28 mouse cellular contexts compared by ENCODE assay signal in genomic region chr4:40136519-40136918, GRCm38 (mm10). TPM values are rescaled to one million over a fixed set of nuclear protein-coding genes. Genes with fewer than 3 reads are reported as not detected.
DNase-seq lines count a peak whose midpoint lies in the region; ATAC-seq and TF ChIP-seq lines count a peak whose summit lies in the region.
"Had no signal": no experiment of that assay in that cellular context is flagged by ENCODE, and none has a peak within 500 bp of the region (broad histone marks: within the 10 kb centered on the region; RNA-seq: fewer than 3 reads in every experiment).

No protein-coding gene starts in this region.

- H3K4me1 ChIP-seq in hindbrain, postnatal 0 days (ENCODE audit: insufficient read depth, low read length): no peaks in the 10 kb centered on the region
- H3K4me1 ChIP-seq in hindbrain, embryonic 13.5 days (replicated peaks): no peaks in the 10 kb centered on the region
- H3K4me1 ChIP-seq: embryonic facial prominence, embryonic 13.5 days; forebrain, embryonic 10.5 days; heart, embryonic 10.5 days; limb, embryonic 10.5 days; limb, embryonic 15.5 days; lung, embryonic 15.5 days; midbrain, embryonic 13.5 days; stomach, embryonic 15.5 days had no signal

- ATAC-seq in hindbrain, postnatal 0 days: no peak
- no peak for ATAC-seq in hindbrain, embryonic 13.5 days (ENCODE audit: low FRiP score)
- ATAC-seq in granulocyte monocyte progenitor cell, adult 5-6 weeks (replicated peaks; ENCODE audit: poor library complexity, severe bottlenecking): peak; percentile 68
- ATAC-seq: forebrain, embryonic 16.5 days; intestine, embryonic 16.5 days; midbrain, embryonic 13.5 days had no signal

- H3K27ac ChIP-seq in hindbrain, postnatal 0 days: no peak overlapping the region
- H3K27ac ChIP-seq in hindbrain, embryonic 13.5 days: no peak overlapping the region
- H3K27ac ChIP-seq: embryonic facial prominence, embryonic 13.5 days; forebrain, embryonic 10.5 days; gastrocnemius, adult 2 months; heart, embryonic 10.5 days; kidney, postnatal 0 days; limb, embryonic 10.5 days; limb, embryonic 15.5 days; liver, embryonic 15.5 days; lung, embryonic 15.5 days; midbrain, embryonic 13.5 days; stomach, embryonic 15.5 days had no signal

- no peaks in the 10 kb centered on the region for H3K36me3 ChIP-seq in hindbrain, postnatal 0 days (ENCODE audit: insufficient read depth, low read length)
- no peaks in the 10 kb centered on the region for H3K36me3 ChIP-seq in hindbrain, embryonic 13.5 days
- H3K36me3 ChIP-seq: embryonic facial prominence, embryonic 13.5 days; forebrain, embryonic 10.5 days; heart, embryonic 10.5 days; limb, embryonic 10.5 days; limb, embryonic 15.5 days; liver, embryonic 15.5 days; lung, embryonic 15.5 days; midbrain, embryonic 13.5 days; stomach, embryonic 15.5 days had no signal

- no peak for TF ChIP-seq CTCF in hindbrain, postnatal 0 days (IDR thresholded peaks at IDR 0.05; ENCODE audit: low read depth)

- DNase-seq in cerebellum, postnatal 14 days: peak; percentile 28 to 54
- no peak for DNase-seq in cerebellum, adult 9-11 months
- DNase-seq in hindbrain, postnatal 0 days (ENCODE audit: low spot score): peak; percentile 20
- peak; percentile 57 for DNase-seq in 416B (ENCODE audit: low read depth)
- no peak for DNase-seq in adrenal gland, postnatal 4 days (ENCODE audit: low spot score in 2 of 2)
- no peak for DNase-seq in right cerebral cortex, postnatal 36 days (ENCODE audit: low spot score in 2 of 2)
- DNase-seq: adrenal gland, postnatal 10 days; B cell, adult 2 months; cerebellum, adult 18-20 months; gastrocnemius, adult 2 months; gastrocnemius, postnatal 36 days; kidney, adult 8-10 months; kidney, postnatal 4 days had no signal

- H3K4me3 ChIP-seq in hindbrain, postnatal 0 days (ENCODE audit: low read length): no peak overlapping the region
- no peak overlapping the region for H3K4me3 ChIP-seq in hindbrain, embryonic 13.5 days
- H3K4me3 ChIP-seq: embryonic facial prominence, embryonic 13.5 days; forebrain, embryonic 10.5 days; gastrocnemius, adult 2 months; heart, embryonic 10.5 days; limb, embryonic 10.5 days; limb, embryonic 15.5 days; liver, embryonic 15.5 days; lung, embryonic 15.5 days; midbrain, embryonic 13.5 days; stomach, embryonic 15.5 days had no signal

- 80% methylated on average over 4 of the region's 4 CpGs for WGBS in hindbrain, postnatal 0 days
- WGBS in hindbrain, embryonic 13.5 days: 93% methylated on average over 4 of the region's 4 CpGs

- no peaks in the 10 kb centered on the region for H3K9me3 ChIP-seq in hindbrain, postnatal 0 days (ENCODE audit: low read length)
- H3K9me3 ChIP-seq in hindbrain, embryonic 13.5 days: no peaks in the 10 kb centered on the region
- H3K9me3 ChIP-seq: embryonic facial prominence, embryonic 13.5 days; forebrain, embryonic 10.5 days; heart, embryonic 10.5 days; limb, embryonic 10.5 days; limb, embryonic 15.5 days; liver, embryonic 15.5 days; lung, embryonic 15.5 days; midbrain, embryonic 13.5 days; stomach, embryonic 15.5 days had no signal

- no peak overlapping the region for H3K9ac ChIP-seq in hindbrain, postnatal 0 days (replicated peaks; ENCODE audit: low read length)
- no peak overlapping the region for H3K9ac ChIP-seq in hindbrain, embryonic 13.5 days
- H3K9ac ChIP-seq: embryonic facial prominence, embryonic 13.5 days; limb, embryonic 15.5 days; liver, embryonic 15.5 days; lung, embryonic 15.5 days; midbrain, embryonic 13.5 days; stomach, embryonic 15.5 days had no signal

- H3K4me2 ChIP-seq in hindbrain, postnatal 0 days (ENCODE audit: low read depth, low read length): no peak overlapping the region
- no peak overlapping the region for H3K4me2 ChIP-seq in hindbrain, embryonic 13.5 days
- H3K4me2 ChIP-seq: embryonic facial prominence, embryonic 13.5 days; limb, embryonic 15.5 days; liver, embryonic 15.5 days; lung, embryonic 15.5 days; midbrain, embryonic 13.5 days; stomach, embryonic 15.5 days had no signal

- no peaks in the 10 kb centered on the region for H3K27me3 ChIP-seq in hindbrain, postnatal 0 days (ENCODE audit: insufficient read depth, low read length)
- H3K27me3 ChIP-seq in hindbrain, embryonic 13.5 days: no peaks in the 10 kb centered on the region
- H3K27me3 ChIP-seq: CH12.LX; limb, embryonic 15.5 days; liver, embryonic 15.5 days; lung, embryonic 15.5 days; midbrain, embryonic 13.5 days; stomach, embryonic 15.5 days had no signal

RNA-seq across cellular contexts. Expression of gene Aco1, which starts 6.4 kb away (rescaled TPM):
- total RNA-seq in hindbrain, postnatal 0 days (2014; rRNA removed): 54.7 and 57.0 TPM in 2 replicates
- polyA plus RNA-seq in hindbrain, postnatal 0 days (2015; fragmentation: Nextera tagmentation; extraction: Ambion mirVana): 37.5 and 38.3 TPM in 2 replicates
- polyA plus RNA-seq in hindbrain, embryonic 13.5 days (2015; fragmentation: Nextera tagmentation; extraction: Ambion mirVana): 45.9 and 49.1 TPM in 2 replicates
- 20.6 and 30.3 TPM in 2 replicates for total RNA-seq in granulocyte monocyte progenitor cell, adult 5-6 weeks (2014; fragmentation: Nextera tagmentation)
- total RNA-seq in granulocyte monocyte progenitor cell, adult 5-6 weeks (2017): 17.2 and 26.8 TPM in 2 replicates
- 100 to 1,000 TPM; 133 to 144 TPM for total RNA-seq in adrenal gland, postnatal 4 days (2021)

Comparison
In these comparisons a context has a peak if more than half of its experiments do, and no peak if none do; other contexts are left out.
1. DNase-seq: peak in cerebellum, postnatal 14 days (2 of 2), hindbrain, postnatal 0 days (single experiment) and 416B (single experiment); none in cerebellum, adult 9-11 months (single experiment), adrenal gland, postnatal 4 days (0 of 2) and right cerebral cortex, postnatal 36 days (0 of 2).